Mouse (Mus musculus) induced T-regulatory cell, adult 2 months (primary cell): ENCODE data around the gene Cfap97d1.

Source experiments
- DNase-seq: peaks from one replicate; pipeline ENCODE4 v3.0.0-alpha.2; 2012; ENCODE audit warnings: low read depth

Gene Cfap97d1

GRCm38 (mm10) chr11:102010140-102010539 is 26.1 kb downstream of the Cfap97d1 start:
- no peak for DNase-seq

GRCm38 (mm10) chr11:102011510-102011909 is 27.4 kb downstream of the Cfap97d1 start:
- no peak for DNase-seq

GRCm38 (mm10) chr11:102013201-102013600 is 29.1 kb downstream of the Cfap97d1 start:
- no peak for DNase-seq

GRCm38 (mm10) chr11:102015472-102015871 is 31.4 kb downstream of the Cfap97d1 start:
- no peak for DNase-seq

GRCm38 (mm10) chr11:102016136-102016535 is 32.1 kb downstream of the Cfap97d1 start:
- DNase-seq, result no peak

- no peak for DNase-seq
Measured at GRCm38 (mm10) chr11:102019736-102020135, 35.7 kb downstream of the Cfap97d1 start.

- DNase-seq, result no peak
Measured at GRCm38 (mm10) chr11:102021196-102021595, 37.1 kb downstream of the Cfap97d1 start.

- DNase-seq, result no peak
Measured at GRCm38 (mm10) chr11:102023406-102023805, 39.3 kb downstream of the Cfap97d1 start.

GRCm38 (mm10) chr11:102024084-102024758 is 40.1 kb downstream of the Cfap97d1 start:
- no peak for DNase-seq

- DNase-seq, result no peak
Measured at GRCm38 (mm10) chr11:102024875-102025274, 40.8 kb downstream of the Cfap97d1 start.

- DNase-seq, result no peak
Measured at GRCm38 (mm10) chr11:102025354-102025753, 41.3 kb downstream of the Cfap97d1 start.

GRCm38 (mm10) chr11:102025991-102026660 is 42.0 kb downstream of the Cfap97d1 start:
- no peak for DNase-seq

- peak; percentile 25 for DNase-seq
Measured at GRCm38 (mm10) chr11:102026694-102027360, 42.7 kb downstream of the Cfap97d1 start.

GRCm38 (mm10) chr11:102027361-102028017 is 43.4 kb downstream of the Cfap97d1 start:
- DNase-seq, result peak; percentile 14

- no peak for DNase-seq
Measured at GRCm38 (mm10) chr11:102028087-102028816, 44.2 kb downstream of the Cfap97d1 start, which contains the start of gene Mpp3. Gene Mpp3 (minus strand): TSS chr11:102028461.

GRCm38 (mm10) chr11:102029304-102029703 is 45.2 kb downstream of the Cfap97d1 start:
- no peak for DNase-seq

GRCm38 (mm10) chr11:102029966-102030365 is 45.9 kb downstream of the Cfap97d1 start:
- DNase-seq, result no peak

GRCm38 (mm10) chr11:102031149-102031548 is 47.1 kb downstream of the Cfap97d1 start:
- no peak for DNase-seq

GRCm38 (mm10) chr11:102033055-102033591 is 49.0 kb downstream of the Cfap97d1 start:
- no peak for DNase-seq

GRCm38 (mm10) chr11:102034887-102035286 is 50.8 kb downstream of the Cfap97d1 start:
- DNase-seq, result no peak

GRCm38 (mm10) chr11:102035456-102035960 is 51.4 kb downstream of the Cfap97d1 start:
- DNase-seq, result no peak
